Mouse (Mus musculus): ENCODE measurements at regions not wholly inside any gene's neighbourhood (a gene's known extent, or its start where the extent isn't known, plus 50 kb on each side); places are given as distances from the start of the nearest gene placed in this dataset.

DNA sequence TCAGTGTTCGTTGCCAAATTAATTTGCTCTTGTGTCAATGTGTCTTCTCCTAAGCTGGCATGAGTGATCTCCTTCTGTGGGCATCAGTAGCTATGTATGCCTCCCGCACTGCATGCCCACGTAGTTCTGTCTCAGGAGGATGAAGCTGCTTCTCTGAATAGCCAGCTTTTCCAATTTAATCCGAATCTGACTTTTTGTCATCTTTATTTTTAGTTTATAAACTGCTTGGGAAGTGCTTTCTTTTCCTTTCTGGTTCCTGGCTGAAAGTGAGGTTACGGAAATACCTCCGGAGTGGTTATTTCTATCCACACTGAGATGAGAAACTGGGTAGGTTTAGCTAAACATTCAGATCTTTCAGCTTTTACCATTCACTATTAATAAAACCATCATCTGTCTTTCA, 337.2 kb upstream of the Atp2b1 start:
- Histone ChIP-seq H3K4me1 (ENCODE audit: control insufficient read depth in 2 of 2, insufficient read depth in 2 of 2, low read length in 2 of 2) (0 out of 4 replicates have a peak, but pooled peaks cover 2 to 8% of the 10 kb centered on the region in 2 experiments), H3K4me3 (ENCODE audit: control insufficient read depth in 1 of 2, insufficient read depth in 1 of 2, low read depth in 1 of 2, low read length in 2 of 2) (no peak overlapping the region), H3K9me3 (ENCODE audit: control insufficient read depth, low read length) (no peaks in the 10 kb centered on the region), H3K4me2 (ENCODE audit: low read length) (no peak overlapping the region), H3K27ac (replicated peaks in 1 of 2; ENCODE audit: control insufficient read depth in 1 of 2, insufficient read depth in 1 of 2, low read depth in 2 of 2, low read length in 2 of 2) (no peak overlapping the region), H3K9ac (ENCODE audit: low read length) (no peak overlapping the region), H3K27me3 (ENCODE audit: control insufficient read depth, insufficient read depth, low read length) (no peaks in the 10 kb centered on the region), H3K36me3 (ENCODE audit: control insufficient read depth, insufficient read depth, low read length) (no peaks in the 10 kb centered on the region)
- no peak for ATAC-seq (ENCODE audit: insufficient number of reproducible peaks, insufficient read depth, low FRiP score, low read depth)
- 82% methylated on average over 6 of the region's 6 CpGs for WGBS

GRCm38 (mm10) chr10:98584776-98585175, 329.4 kb upstream of the Atp2b1 start:
- no peak overlapping the region for H3K4me3 ChIP-seq (ENCODE audit: control insufficient read depth in 1 of 2, insufficient read depth in 1 of 2, low read depth in 1 of 2, low read length in 2 of 2)
- no peaks in the 10 kb centered on the region for H3K36me3 ChIP-seq (ENCODE audit: control insufficient read depth, insufficient read depth, low read length)
- H3K9ac ChIP-seq (ENCODE audit: low read length): no peak overlapping the region
- peak overlapping the region in 1 of 2 experiments; percentile 3; a peak in 1 of 4 replicates for H3K27ac ChIP-seq (replicated peaks in 1 of 2; ENCODE audit: control insufficient read depth in 1 of 2, insufficient read depth in 1 of 2, low read depth in 2 of 2, low read length in 2 of 2)
- no peaks in the 10 kb centered on the region for H3K27me3 ChIP-seq (ENCODE audit: control insufficient read depth, insufficient read depth, low read length)
- no peaks in the 10 kb centered on the region for H3K9me3 ChIP-seq (ENCODE audit: control insufficient read depth, low read length)
- peaks cover 3 to 9% of the 10 kb centered on the region in 2 experiments for H3K4me1 ChIP-seq (ENCODE audit: control insufficient read depth in 2 of 2, insufficient read depth in 2 of 2, low read length in 2 of 2)
- ATAC-seq (ENCODE audit: insufficient number of reproducible peaks, insufficient read depth, low FRiP score, low read depth): no peak
- 90% methylated on average over 1 of the region's 1 CpGs for WGBS
- H3K4me2 ChIP-seq (ENCODE audit: low read length): no peak overlapping the region

- Histone ChIP-seq H3K36me3 (ENCODE audit: control insufficient read depth, insufficient read depth, low read length) (no peaks in the 10 kb centered on the region), H3K4me1 (ENCODE audit: control insufficient read depth in 2 of 2, insufficient read depth in 2 of 2, low read length in 2 of 2) (peaks cover 3 to 9% of the 10 kb centered on the region in 2 experiments), H3K27ac (replicated peaks in 1 of 2; ENCODE audit: control insufficient read depth in 1 of 2, insufficient read depth in 1 of 2, low read depth in 2 of 2, low read length in 2 of 2) (no peak overlapping the region), H3K27me3 (ENCODE audit: control insufficient read depth, insufficient read depth, low read length) (no peaks in the 10 kb centered on the region), H3K4me2 (ENCODE audit: low read length) (no peak overlapping the region), H3K9me3 (ENCODE audit: control insufficient read depth, low read length) (no peaks in the 10 kb centered on the region), H3K9ac (ENCODE audit: low read length) (no peak overlapping the region), H3K4me3 (ENCODE audit: control insufficient read depth in 1 of 2, insufficient read depth in 1 of 2, low read depth in 1 of 2, low read length in 2 of 2) (no peak overlapping the region)
- WGBS: 85% methylated on average over 14 of the region's 14 CpGs
- no peak for ATAC-seq (ENCODE audit: insufficient number of reproducible peaks, insufficient read depth, low FRiP score, low read depth)
Measured at GRCm38 (mm10) chr10:98589726-98590125, 324.5 kb upstream of the Atp2b1 start.

GRCm38 (mm10) chr10:98592154-98592553, 322.1 kb upstream of the Atp2b1 start:
- Histone ChIP-seq H3K4me3 (ENCODE audit: control insufficient read depth in 1 of 2, insufficient read depth in 1 of 2, low read depth in 1 of 2, low read length in 2 of 2) (no peak overlapping the region), H3K27me3 (ENCODE audit: control insufficient read depth, insufficient read depth, low read length) (no peaks in the 10 kb centered on the region), H3K4me2 (ENCODE audit: low read length) (no peak overlapping the region), H3K9ac (ENCODE audit: low read length) (no peak overlapping the region), H3K9me3 (ENCODE audit: control insufficient read depth, low read length) (no peaks in the 10 kb centered on the region), H3K27ac (replicated peaks in 1 of 2; ENCODE audit: control insufficient read depth in 1 of 2, insufficient read depth in 1 of 2, low read depth in 2 of 2, low read length in 2 of 2) (no peak overlapping the region), H3K4me1 (ENCODE audit: control insufficient read depth in 2 of 2, insufficient read depth in 2 of 2, low read length in 2 of 2) (no peaks in the 10 kb centered on the region), H3K36me3 (ENCODE audit: control insufficient read depth, insufficient read depth, low read length) (no peaks in the 10 kb centered on the region)
- ATAC-seq (ENCODE audit: insufficient number of reproducible peaks, insufficient read depth, low FRiP score, low read depth): no peak
- WGBS: 80% methylated on average over 6 of the region's 6 CpGs

- Histone ChIP-seq H3K4me1 (ENCODE audit: control insufficient read depth in 2 of 2, insufficient read depth in 2 of 2, low read length in 2 of 2) (no peaks in the 10 kb centered on the region), H3K4me2 (ENCODE audit: low read length) (no peak overlapping the region), H3K9ac (ENCODE audit: low read length) (no peak overlapping the region), H3K27ac (replicated peaks in 1 of 2; ENCODE audit: control insufficient read depth in 1 of 2, insufficient read depth in 1 of 2, low read depth in 2 of 2, low read length in 2 of 2) (no peak overlapping the region), H3K4me3 (ENCODE audit: control insufficient read depth in 1 of 2, insufficient read depth in 1 of 2, low read depth in 1 of 2, low read length in 2 of 2) (no peak overlapping the region), H3K36me3 (ENCODE audit: control insufficient read depth, insufficient read depth, low read length) (no peaks in the 10 kb centered on the region), H3K27me3 (ENCODE audit: control insufficient read depth, insufficient read depth, low read length) (no peaks in the 10 kb centered on the region), H3K9me3 (ENCODE audit: control insufficient read depth, low read length) (no peaks in the 10 kb centered on the region)
- 81% methylated on average over 5 of the region's 5 CpGs for WGBS
- no peak for ATAC-seq (ENCODE audit: insufficient number of reproducible peaks, insufficient read depth, low FRiP score, low read depth)
Measured at GRCm38 (mm10) chr10:98593910-98594309, 320.3 kb upstream of the Atp2b1 start.

- H3K4me1 ChIP-seq (ENCODE audit: control insufficient read depth in 2 of 2, insufficient read depth in 2 of 2, low read length in 2 of 2): no peaks in the 10 kb centered on the region; a peak in 1 of 4 replicates
- H3K9me3 ChIP-seq (ENCODE audit: control insufficient read depth, low read length): no peaks in the 10 kb centered on the region
- no peaks in the 10 kb centered on the region for H3K27me3 ChIP-seq (ENCODE audit: control insufficient read depth, insufficient read depth, low read length)
- WGBS: 77% methylated on average over 18 of the region's 18 CpGs
- no peak overlapping the region for H3K4me3 ChIP-seq (ENCODE audit: control insufficient read depth in 1 of 2, insufficient read depth in 1 of 2, low read depth in 1 of 2, low read length in 2 of 2)
- H3K4me2 ChIP-seq (ENCODE audit: low read length): no peak overlapping the region
- H3K9ac ChIP-seq (ENCODE audit: low read length): no peak overlapping the region
- H3K36me3 ChIP-seq (ENCODE audit: control insufficient read depth, insufficient read depth, low read length): no peaks in the 10 kb centered on the region
- ATAC-seq (ENCODE audit: insufficient number of reproducible peaks, insufficient read depth, low FRiP score, low read depth): no peak
- H3K27ac ChIP-seq (replicated peaks in 1 of 2; ENCODE audit: control insufficient read depth in 1 of 2, insufficient read depth in 1 of 2, low read depth in 2 of 2, low read length in 2 of 2): no peak overlapping the region; a peak in 1 of 4 replicates
Measured at GRCm38 (mm10) chr10:98608221-98608941, 305.8 kb upstream of the Atp2b1 start.

GRCm38 (mm10) chr10:98610708-98611107, 303.5 kb upstream of the Atp2b1 start:
- 72% methylated on average over 6 of the region's 6 CpGs for WGBS
- H3K4me2 ChIP-seq (ENCODE audit: low read length): no peak overlapping the region
- no peaks in the 10 kb centered on the region; a peak in 1 of 4 replicates for H3K4me1 ChIP-seq (ENCODE audit: control insufficient read depth in 2 of 2, insufficient read depth in 2 of 2, low read length in 2 of 2)
- H3K4me3 ChIP-seq (ENCODE audit: control insufficient read depth in 1 of 2, insufficient read depth in 1 of 2, low read depth in 1 of 2, low read length in 2 of 2): no peak overlapping the region
- H3K9ac ChIP-seq (ENCODE audit: low read length): no peak overlapping the region
- no peaks in the 10 kb centered on the region for H3K36me3 ChIP-seq (ENCODE audit: control insufficient read depth, insufficient read depth, low read length)
- H3K9me3 ChIP-seq (ENCODE audit: control insufficient read depth, low read length): no peaks in the 10 kb centered on the region
- no peak for ATAC-seq (ENCODE audit: insufficient number of reproducible peaks, insufficient read depth, low FRiP score, low read depth)
- H3K27me3 ChIP-seq (ENCODE audit: control insufficient read depth, insufficient read depth, low read length): no peaks in the 10 kb centered on the region
- H3K27ac ChIP-seq (replicated peaks in 1 of 2; ENCODE audit: control insufficient read depth in 1 of 2, insufficient read depth in 1 of 2, low read depth in 2 of 2, low read length in 2 of 2): no peak overlapping the region
